Mouse (Mus musculus) E14TG2a.4 (cell line): ENCODE data around the gene Mctp1.

Experiments
- CTCF ChIP-seq: conservative IDR thresholded peaks from 2 replicates; pipeline ENCODE4 v1.5.1; 2014; ENCODE audit warnings: low read length
- POU5F1 ChIP-seq: IDR thresholded peaks from 2 replicates; pipeline ENCODE4 v1.6.1; 2014; ENCODE audit warnings: low read length, borderline replicate concordance

DNA sequence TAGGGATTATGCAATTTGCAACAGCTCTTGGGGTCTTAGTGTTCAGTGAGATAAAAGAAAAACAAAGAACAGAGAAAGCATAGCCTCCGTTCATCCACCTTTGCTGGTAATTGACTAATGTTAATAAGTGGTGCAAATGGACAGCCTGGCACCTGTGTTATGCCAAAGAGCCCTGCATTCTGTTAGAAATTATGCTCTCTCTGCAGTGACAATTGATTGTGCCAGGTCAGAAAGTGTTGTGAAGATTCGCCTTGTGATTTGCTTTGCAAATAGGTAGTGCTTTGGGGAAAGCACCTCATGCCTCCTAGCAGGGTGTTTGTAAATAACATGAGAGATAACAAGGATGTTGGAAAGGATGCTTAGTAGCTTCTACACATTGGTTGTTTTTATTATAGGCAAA is 163.5 kb downstream of the Mctp1 start:
- TF ChIP-seq CTCF, result no peak
- no peak for TF ChIP-seq POU5F1
